Mouse (Mus musculus) thymus, postnatal 36 days (tissue): ENCODE data around the gene Barx2.

Experiments
- DNase-seq, 2 experiments: peaks; one replicate each; pipeline ENCODE4 v3.0.0; 2022; ENCODE audit warnings: mixed read lengths in 2 of 2

The Barx2 gene

GRCm38 (mm10) chr9:31886258-31886657 lies 27.0 kb downstream of the Barx2 start:
- no peak for DNase-seq

GRCm38 (mm10) chr9:31882376-31882775 lies 30.9 kb downstream of the Barx2 start:
- no peak for DNase-seq

GRCm38 (mm10) chr9:31875556-31875955 lies 37.7 kb downstream of the Barx2 start:
- no peak for DNase-seq

GRCm38 (mm10) chr9:31874236-31874635 lies 39.0 kb downstream of the Barx2 start:
- DNase-seq: no peak

- DNase-seq: no peak
Observed at GRCm38 (mm10) chr9:31871410-31871809, 41.9 kb downstream of the Barx2 start.

GRCm38 (mm10) chr9:31868823-31869460 lies 44.3 kb downstream of the Barx2 start:
- no peak for DNase-seq

GRCm38 (mm10) chr9:31863830-31864229 lies 49.4 kb downstream of the Barx2 start:
- DNase-seq: no peak

- DNase-seq: no peak
Observed at GRCm38 (mm10) chr9:31859446-31859845, 53.8 kb downstream of the Barx2 start.

GRCm38 (mm10) chr9:31858720-31859340 lies 54.4 kb downstream of the Barx2 start:
- peak; percentile 11 to 12 for DNase-seq

- no peak for DNase-seq
Observed at GRCm38 (mm10) chr9:31857512-31857911, 55.8 kb downstream of the Barx2 start.

- no peak for DNase-seq
Observed at GRCm38 (mm10) chr9:31856437-31856836, 56.8 kb downstream of the Barx2 start.

GRCm38 (mm10) chr9:31855668-31856067 lies 57.6 kb downstream of the Barx2 start:
- DNase-seq: no peak

- no peak for DNase-seq
Observed at GRCm38 (mm10) chr9:31851710-31852109, 61.6 kb downstream of the Barx2 start.

- DNase-seq: no peak
Observed at GRCm38 (mm10) chr9:31850706-31851105, 62.6 kb downstream of the Barx2 start.

- DNase-seq: no peak
Observed at GRCm38 (mm10) chr9:31849387-31849786, 63.9 kb downstream of the Barx2 start.

GRCm38 (mm10) chr9:31844614-31845013 lies 68.6 kb downstream of the Barx2 start:
- peak; percentile 41 to 62 for DNase-seq

GRCm38 (mm10) chr9:31841108-31841815 lies 72.0 kb downstream of the Barx2 start:
- peak; percentile 15 to 32 for DNase-seq

GRCm38 (mm10) chr9:31840571-31840970 lies 72.7 kb downstream of the Barx2 start:
- DNase-seq: no peak

- DNase-seq: no peak
Observed at GRCm38 (mm10) chr9:31840037-31840436, 73.2 kb downstream of the Barx2 start.

GRCm38 (mm10) chr9:31839106-31840027 lies 73.9 kb downstream of the Barx2 start:
- DNase-seq: no peak

GRCm38 (mm10) chr9:31838047-31838446 lies 75.2 kb downstream of the Barx2 start:
- no peak for DNase-seq

GRCm38 (mm10) chr9:31808753-31809152 lies 104.5 kb downstream of the Barx2 start:
- DNase-seq: no peak

GRCm38 (mm10) chr9:31802641-31803040 lies 110.6 kb downstream of the Barx2 start:
- no peak for DNase-seq
